Comparison of ENCODE assay signal across 10 mouse cellular contexts in the genomic region with DNA sequence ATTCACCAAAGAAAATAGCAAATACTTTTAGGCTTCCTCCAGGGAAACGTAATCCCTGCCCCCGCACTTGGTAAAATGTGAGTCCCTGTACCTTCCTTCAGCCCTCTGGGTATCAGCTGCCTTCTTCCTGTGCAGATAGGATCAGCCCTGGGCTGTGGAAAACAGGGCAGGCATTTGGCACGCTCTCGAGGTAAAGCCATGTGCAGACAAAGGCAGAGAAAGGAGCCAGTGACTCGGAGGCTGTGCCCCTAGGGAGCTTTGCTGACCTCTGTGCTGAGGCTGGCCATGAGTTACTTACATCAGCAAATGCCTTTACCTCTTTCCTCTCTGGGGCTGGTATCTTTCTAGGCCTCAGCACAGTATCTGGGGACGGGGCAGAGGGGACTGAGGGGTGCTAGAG. TPM values are rescaled to one million over a fixed set of nuclear protein-coding genes. Genes with fewer than 3 reads are reported as not detected.
A peak's percentile ranks its signal among the peaks of the same experiment; 100 is the strongest.
DNase-seq lines count a peak whose midpoint lies in the region; ATAC-seq and TF ChIP-seq lines count a peak whose summit lies in the region.
"Had no signal": no experiment of that assay in that cellular context is flagged by ENCODE, and none has a peak within 500 bp of the region (broad histone marks: within the 10 kb centered on the region; RNA-seq: fewer than 3 reads in every experiment).

No protein-coding gene starts in this region.

- no peaks in the 10 kb centered on the region for H3K36me3 ChIP-seq in heart, postnatal 0 days (replicated peaks; ENCODE audit: control insufficient read depth, insufficient read depth, low read length)
- no peaks in the 10 kb centered on the region for H3K36me3 ChIP-seq in limb, embryonic 11.5 days (ENCODE audit: control insufficient read depth, insufficient read depth, low read length)

- H3K4me3 ChIP-seq in heart, postnatal 0 days (ENCODE audit: low read depth, low read length) = no peak overlapping the region
- no peak overlapping the region for H3K4me3 ChIP-seq in limb, embryonic 11.5 days (ENCODE audit: low read depth, low read length)
- H3K4me3 ChIP-seq: erythroblast, embryonic 14.5 days; layer of hippocampus, adult 2 months had no signal

- ATAC-seq in heart, postnatal 0 days (ENCODE audit: insufficient read depth, low read depth) = peak; percentile 74
- ATAC-seq in limb, embryonic 11.5 days (ENCODE audit: insufficient number of reproducible peaks, low FRiP score, low TSS enrichment, low read depth) = no peak
- no peak for ATAC-seq in megakaryocyte-erythroid progenitor cell, adult 5-6 weeks (replicated peaks; ENCODE audit: low FRiP score, low TSS enrichment, poor library complexity, severe bottlenecking)
- ATAC-seq in CD4-positive, CD25-positive, alpha-beta regulatory T cell, adult 4 months = no peak

- H3K27me3 ChIP-seq in heart, postnatal 0 days (ENCODE audit: control insufficient read depth, insufficient read depth, low read length) = no peaks in the 10 kb centered on the region
- H3K27me3 ChIP-seq in limb, embryonic 11.5 days (ENCODE audit: control insufficient read depth, insufficient read depth, low read length) = no peaks in the 10 kb centered on the region

- H3K4me2 ChIP-seq in heart, postnatal 0 days (ENCODE audit: low read depth, low read length) = no peak overlapping the region
- no peak overlapping the region for H3K4me2 ChIP-seq in limb, embryonic 11.5 days (ENCODE audit: low read depth, severe bottlenecking)

- no peak for TF ChIP-seq CTCF in heart, postnatal 0 days (IDR thresholded peaks at IDR 0.05; ENCODE audit: low read depth)

- WGBS in heart, postnatal 0 days = 20% methylated on average over 6 of the region's 6 CpGs
- 49% methylated on average over 6 of the region's 6 CpGs for WGBS in limb, embryonic 11.5 days

- H3K27ac ChIP-seq in heart, postnatal 0 days (ENCODE audit: low read depth) = no peak overlapping the region; the same call in 1 of the 2 replicates
- H3K27ac ChIP-seq in limb, embryonic 11.5 days (replicated peaks; ENCODE audit: low read depth, low read length) = no peak overlapping the region
- H3K27ac ChIP-seq: layer of hippocampus, adult 2 months had no signal

- H3K9me3 ChIP-seq in heart, postnatal 0 days (replicated peaks; ENCODE audit: control insufficient read depth, low read length) = no peaks in the 10 kb centered on the region
- no peaks in the 10 kb centered on the region for H3K9me3 ChIP-seq in limb, embryonic 11.5 days (ENCODE audit: control insufficient read depth, low read length)

- no peak overlapping the region for H3K9ac ChIP-seq in heart, postnatal 0 days (replicated peaks; ENCODE audit: low read depth, low read length)
- peak overlapping the region; percentile 27; the same call in 1 of the 2 replicates for H3K9ac ChIP-seq in limb, embryonic 11.5 days (ENCODE audit: low read length)

- no peak for TF ChIP-seq EP300 in heart, postnatal 0 days (IDR thresholded peaks at IDR 0.05; ENCODE audit: low read depth)

- peak; percentile 58 for DNase-seq in adrenal gland, postnatal 10 days
- DNase-seq in adrenal gland, adult 2 months = no peak
- peak; percentile 63 for DNase-seq in NIH3T3 (ENCODE audit: low read depth)
- peak; percentile 32 for DNase-seq in heart, postnatal 0 days (ENCODE audit: low spot score)
- DNase-seq in limb, embryonic 11.5 days (ENCODE audit: low spot score) = no peak
- DNase-seq in cerebellum, postnatal 10 days = no peak

- H3K4me1 ChIP-seq in heart, postnatal 0 days (ENCODE audit: control insufficient read depth, insufficient read depth) = peaks cover 20% of the 10 kb centered on the region
- no peaks in the 10 kb centered on the region for H3K4me1 ChIP-seq in limb, embryonic 11.5 days (ENCODE audit: control insufficient read depth, insufficient read depth, low read length)

RNA-seq across cellular contexts. Expression of gene Slco2a1, which starts 4.4 kb away (rescaled TPM):
- total RNA-seq in adrenal gland, postnatal 10 days (2021) = 1 to 10 TPM; 7.4 to 9.3 TPM
- 1 to 10 TPM; 2.2 to 3.9 TPM for total RNA-seq in adrenal gland, adult 2 months (2021)
- 6.9 and 7.1 TPM in 2 replicates for polyA plus RNA-seq in adrenal gland, adult 2 months (2012; rRNA removed)
- 10.2 and 15.1 TPM in 2 replicates for total RNA-seq in heart, postnatal 0 days (2014; rRNA removed; ENCODE audit: low replicate concordance)
- polyA plus RNA-seq in heart, postnatal 0 days (2015; fragmentation: Nextera tagmentation; extraction: Ambion mirVana) = 5.2 and 5.7 TPM in 2 replicates
- 0.54 and 0.60 TPM in 2 replicates for polyA plus RNA-seq in limb, embryonic 11.5 days (2014; fragmentation: Nextera tagmentation; extraction: Ambion mirVana)
- not detected in 2 replicates for total RNA-seq in megakaryocyte-erythroid progenitor cell, adult 5-6 weeks (2014; fragmentation: Nextera tagmentation)
- not detected in 2 replicates for total RNA-seq in megakaryocyte-erythroid progenitor cell, adult 5-6 weeks (2017)
- under 1 TPM; 0.47 to 0.63 TPM for polyA plus RNA-seq in CD4-positive, CD25-positive, alpha-beta regulatory T cell, adult 4 months (2017; shearing (Covaris generic))

Comparison
In these comparisons a context has a peak if more than half of its experiments do, and no peak if none do; other contexts are left out.
1. DNase-seq: peak in adrenal gland, postnatal 10 days (single experiment), NIH3T3 (single experiment) and heart, postnatal 0 days (single experiment); none in adrenal gland, adult 2 months (single experiment), limb, embryonic 11.5 days (single experiment) and cerebellum, postnatal 10 days (0 of 2).